Mouse (Mus musculus) heart, embryonic 11.5 days (tissue): ENCODE results near the gene Inhbc. TPM values are rescaled to one million over a fixed set of nuclear protein-coding genes. Genes with fewer than 3 reads are reported as not detected.

ENCODE experiments used
- ATAC-seq: fragments of 200-750 bp; cut with Nextera tagmentation; replicated peaks from 2 replicates; pipeline ENCODE4 v1.8.0; 2017; ENCODE audit warnings: moderate library complexity; ENCODE audit not compliant: insufficient number of reproducible peaks, low FRiP score, low TSS enrichment
- H3K27ac ChIP-seq: fragments of 300-500 bp; sonication (generic); 2 replicates; pipeline ENCODE4 v1.5.1; 2014; ENCODE audit warnings: mild to moderate bottlenecking, low read depth, low read length
- H3K27me3 ChIP-seq: fragments of 300-500 bp; sonication (generic); 2 replicates; pipeline ENCODE4 v1.6.1; 2014; ENCODE audit warnings: mild to moderate bottlenecking, low read length, mixed read lengths; ENCODE audit not compliant: control insufficient read depth, insufficient read depth
- H3K36me3 ChIP-seq: fragments of 300-500 bp; sonication (generic); 2 replicates; pipeline ENCODE4 v1.6.1; 2014; ENCODE audit warnings: mild to moderate bottlenecking, low read length, moderate library complexity, mixed read lengths; ENCODE audit not compliant: control insufficient read depth, insufficient read depth
- H3K4me1 ChIP-seq: fragments of 300-500 bp; sonication (generic); 2 replicates; pipeline ENCODE4 v1.6.1; 2014; ENCODE audit warnings: low read length; ENCODE audit not compliant: control insufficient read depth, insufficient read depth
- H3K4me2 ChIP-seq: fragments of 300-500 bp; sonication (generic); 2 replicates; pipeline ENCODE4 v1.6.1; 2014; ENCODE audit warnings: mild to moderate bottlenecking, moderate library complexity
- H3K4me3 ChIP-seq: fragments of 300-500 bp; sonication (generic); 2 replicates; pipeline ENCODE4 v1.5.1; 2014; ENCODE audit warnings: low read depth, low read length
- H3K9ac ChIP-seq: fragments of 300-500 bp; sonication (generic); 2 replicates; pipeline ENCODE4 v1.6.1; 2014; ENCODE audit warnings: mild to moderate bottlenecking, low read depth, low read length, moderate library complexity
- H3K9me3 ChIP-seq: fragments of 300-500 bp; sonication (generic); replicated peaks from 2 replicates; pipeline ENCODE4 v1.6.1; 2016; ENCODE audit warnings: low read length; ENCODE audit not compliant: control insufficient read depth
- WGBS: fragments of 180-500 bp; shearing (Covaris S2); extraction: QIAGEN DNeasy Blood & Tissue Kit; methylation state at CpG from one replicate; pipeline ENCODE4 v1.1.7; 2014; ENCODE audit not compliant: insufficient replicate concordance; 5-methylcytosine and 5-hydroxymethylcytosine counted together
- polyA plus RNA-seq: library from polyadenylated mRNA; unstranded; fragments of >200 nt; fragmentation: Nextera tagmentation; extraction: Ambion mirVana; gene quantifications from 2 replicates; pipeline ENCODE4 v1.2.1, GENCODE M21; 2014

Gene Inhbc
- polyA plus RNA-seq, 1 experiment from 2014 or later, result 0.19 TPM

DNA sequence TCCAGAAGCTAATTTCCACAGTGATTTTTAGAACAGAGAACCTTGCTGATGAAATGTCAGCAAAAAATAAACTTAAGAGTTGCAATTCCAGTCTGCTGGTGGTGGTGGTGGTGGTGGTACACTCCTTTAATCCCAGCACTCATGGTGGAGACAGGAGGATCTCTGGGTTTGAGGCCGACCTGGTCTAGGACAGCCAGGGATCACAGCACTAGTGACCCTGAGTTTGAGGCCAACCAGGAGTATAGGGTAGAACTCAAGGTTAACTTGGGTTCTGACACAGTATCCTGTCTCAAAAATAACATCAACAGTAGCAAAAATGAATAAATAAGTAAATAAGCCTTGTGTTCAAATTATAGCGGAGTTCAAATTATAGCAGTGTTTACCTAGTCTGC, 11.5 kb upstream of the Inhbc start:
- H3K4me1 ChIP-seq, result peaks cover 18% of the 10 kb centered on the region
- H3K9ac ChIP-seq, result peak overlapping the region; percentile 73
- no peaks in the 10 kb centered on the region for H3K27me3 ChIP-seq
- H3K4me2 ChIP-seq, result peak overlapping the region; percentile 62
- peak overlapping the region; percentile 60 for H3K4me3 ChIP-seq
- H3K27ac ChIP-seq, result peak overlapping the region; percentile 95
- no peak for ATAC-seq
- WGBS, result 50% methylated on average over 2 of the region's 2 CpGs
- no peaks in the 10 kb centered on the region for H3K36me3 ChIP-seq
- H3K9me3 ChIP-seq, result no peaks in the 10 kb centered on the region

DNA sequence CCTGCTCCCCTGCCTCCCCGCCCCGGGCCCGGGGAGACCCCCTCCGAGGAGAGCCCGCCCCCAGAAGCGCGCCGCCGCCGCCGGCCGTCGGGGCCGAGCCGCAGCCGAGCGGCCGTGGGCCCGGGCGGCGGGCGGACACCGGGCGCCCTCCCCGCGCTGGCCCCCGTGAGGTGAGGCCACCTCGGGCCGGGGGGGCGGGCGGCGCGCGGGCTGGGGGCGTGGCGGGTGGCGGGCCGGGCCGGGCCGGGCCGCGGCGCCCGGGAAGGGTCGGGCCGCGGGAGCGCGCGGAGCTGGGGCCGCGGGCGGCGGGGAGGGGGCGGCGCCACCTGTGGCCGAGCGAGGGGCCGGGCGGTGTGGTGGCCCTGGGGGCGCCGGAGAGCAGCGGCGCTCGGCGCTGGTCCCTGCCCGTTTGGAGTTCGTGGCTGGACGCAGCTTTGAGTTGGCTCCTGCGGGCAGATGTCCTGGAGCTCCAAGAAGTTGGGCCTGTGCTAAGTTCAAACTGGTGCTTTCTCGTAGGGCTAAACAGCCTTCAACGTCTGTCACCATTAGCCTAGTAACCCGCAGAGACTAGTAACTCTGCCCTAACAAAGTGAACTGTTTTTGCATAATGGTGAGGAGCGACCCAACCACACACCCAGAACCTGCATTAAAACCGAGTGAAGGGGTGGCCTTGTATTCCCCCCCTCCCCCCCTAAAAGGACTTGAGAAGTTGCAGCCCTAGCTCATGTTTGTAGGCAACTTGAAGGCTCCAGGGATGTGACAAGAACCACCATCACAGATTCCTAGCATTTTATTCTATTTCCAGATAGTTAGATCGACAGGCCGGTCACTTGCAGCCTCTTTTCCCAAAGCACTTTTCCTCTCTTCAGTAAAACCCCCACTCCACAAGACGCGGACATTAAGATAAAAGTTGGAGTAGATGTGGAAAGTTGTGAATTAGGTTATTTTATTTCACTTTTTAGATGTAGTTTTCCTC, 10.8 kb upstream of the Inhbc start:
- H3K27ac ChIP-seq, result peak overlapping the region; percentile 95
- H3K4me1 ChIP-seq, result peaks cover 18% of the 10 kb centered on the region
- no peaks in the 10 kb centered on the region for H3K27me3 ChIP-seq
- peak; percentile 86 for ATAC-seq
- peak overlapping the region; percentile 62 for H3K4me2 ChIP-seq
- H3K4me3 ChIP-seq, result peak overlapping the region; percentile 60
- 1% methylated on average over 30 of the region's 79 CpGs for WGBS
- peak overlapping the region; percentile 73 for H3K9ac ChIP-seq
- no peaks in the 10 kb centered on the region for H3K9me3 ChIP-seq
- no peaks in the 10 kb centered on the region for H3K36me3 ChIP-seq

DNA sequence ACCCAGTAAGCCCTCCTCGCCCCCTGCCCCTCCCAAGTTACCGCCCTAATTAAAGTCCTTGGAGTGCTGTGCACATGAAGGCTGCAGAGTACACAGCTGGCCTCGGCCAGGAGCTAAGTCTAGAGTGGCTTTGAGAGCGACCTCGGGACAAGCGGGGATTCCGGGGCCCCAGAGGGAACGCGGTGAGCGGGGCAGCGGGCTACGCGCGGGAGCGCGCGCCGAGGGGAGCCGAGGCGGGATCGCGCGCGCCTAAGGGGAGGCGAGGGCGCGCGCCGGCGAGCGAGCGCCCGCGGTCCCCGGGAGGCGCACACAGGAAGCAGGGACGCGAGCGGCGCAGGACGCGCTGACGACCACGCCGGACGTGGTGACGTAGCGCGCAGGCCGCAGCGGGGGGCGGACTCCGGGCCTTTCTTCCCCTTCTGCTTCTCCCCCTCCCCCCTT, 10.0 kb upstream of the Inhbc start, which contains the start of gene R3hdm2:
TSS of gene R3hdm2 (plus strand) at position 77 of the 441 bp plus-strand sequence.
- Histone ChIP-seq H3K4me3 (peak within 1 kb of the TSS; percentile 60), H3K4me2 (peak within 1 kb of the TSS; percentile 62), H3K36me3 (no peaks in the 10 kb centered on the region), H3K4me1 (peaks cover 15% of the 10 kb centered on the region), H3K27me3 (no peaks in the 10 kb centered on the region), H3K9me3 (no peaks in the 10 kb centered on the region), H3K9ac (peak within 1 kb of the TSS; percentile 73), H3K27ac (peak within 1 kb of the TSS; percentile 95)
- peak; percentile 95 for ATAC-seq
- WGBS, result under 1% methylated on average over 50 of the region's 53 CpGs

DNA sequence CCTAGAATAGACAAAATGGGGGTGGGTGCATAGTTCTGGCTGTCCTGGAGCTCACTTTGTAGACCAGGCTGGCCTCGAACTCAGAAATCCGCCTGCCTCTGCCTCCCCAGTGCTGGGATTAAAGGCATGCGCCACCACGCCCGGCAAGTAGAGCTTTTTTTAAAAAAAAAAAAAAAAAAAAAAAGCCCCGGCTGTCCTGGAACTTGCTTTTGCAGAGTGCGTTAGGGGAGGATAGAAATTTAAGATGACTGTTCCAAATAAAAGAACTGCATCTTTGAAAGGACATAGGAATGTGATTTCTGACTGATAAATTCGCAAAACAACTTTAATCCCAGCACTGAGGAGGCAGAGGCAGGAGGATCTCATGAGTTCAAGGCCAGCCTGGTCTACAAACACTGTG, 9.4 kb upstream of the Inhbc start:
- Histone ChIP-seq H3K4me1 (peaks cover 14% of the 10 kb centered on the region), H3K4me2 (peak overlapping the region; percentile 57), H3K9me3 (no peaks in the 10 kb centered on the region), H3K27me3 (no peaks in the 10 kb centered on the region), H3K36me3 (no peaks in the 10 kb centered on the region), H3K9ac (no peak overlapping the region), H3K27ac (no peak overlapping the region), H3K4me3 (peak overlapping the region; percentile 60)
- 87% methylated on average over 8 of the region's 8 CpGs for WGBS
- no peak for ATAC-seq

DNA sequence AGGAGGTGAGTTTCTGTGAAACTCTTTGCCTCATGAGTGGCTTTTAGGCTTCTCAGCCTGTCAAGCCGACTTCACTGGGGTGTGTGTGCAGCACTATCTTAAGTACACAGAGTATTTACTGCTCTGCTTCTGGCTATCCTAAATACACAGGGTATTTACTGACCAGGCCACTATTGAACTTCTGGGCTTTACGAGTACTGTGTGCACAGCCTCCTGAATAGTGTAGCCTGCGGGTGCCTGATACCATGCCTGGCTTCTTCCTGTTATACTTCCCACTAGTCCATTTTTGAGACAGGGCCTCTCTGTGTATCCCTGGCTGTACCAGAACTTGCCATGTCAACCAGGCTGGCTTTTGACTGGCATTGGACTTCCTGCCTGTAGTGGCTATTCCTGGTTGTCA, 7.5 kb upstream of the Inhbc start:
- ATAC-seq, result no peak
- Histone ChIP-seq H3K9ac (no peak overlapping the region), H3K27me3 (no peaks in the 10 kb centered on the region), H3K4me2 (no peak overlapping the region), H3K36me3 (no peaks in the 10 kb centered on the region), H3K4me3 (no peak overlapping the region), H3K9me3 (no peaks in the 10 kb centered on the region), H3K27ac (no peak overlapping the region), H3K4me1 (peaks cover 6% of the 10 kb centered on the region; the same call in 1 of the 2 replicates)
- WGBS, result 66% methylated on average over 3 of the region's 3 CpGs

DNA sequence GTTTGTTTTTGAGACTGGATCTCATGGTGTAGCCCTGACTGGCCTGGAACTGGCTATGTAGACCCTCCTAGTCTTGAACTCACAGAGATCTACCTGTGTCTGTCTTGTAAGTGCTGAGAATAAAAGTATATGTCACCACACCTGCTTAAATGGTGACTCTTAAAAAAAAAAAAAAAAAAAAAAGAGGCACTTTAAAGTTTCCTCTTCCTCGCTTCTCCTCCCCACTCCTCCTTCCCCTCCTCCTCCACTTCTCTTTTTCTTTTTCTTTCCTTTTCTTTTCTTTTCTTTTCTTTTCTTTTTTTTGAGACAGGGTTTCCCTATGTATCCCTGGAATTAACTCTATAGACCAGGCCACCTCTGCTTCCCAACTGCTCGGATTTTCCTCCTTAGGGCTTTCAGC, 792 bp upstream of the Inhbc start:
- Histone ChIP-seq H3K27ac (no peak overlapping the region), H3K36me3 (no peaks in the 10 kb centered on the region), H3K27me3 (no peaks in the 10 kb centered on the region), H3K4me3 (no peak overlapping the region), H3K4me2 (no peak overlapping the region), H3K4me1 (no peaks in the 10 kb centered on the region), H3K9me3 (no peaks in the 10 kb centered on the region), H3K9ac (no peak overlapping the region)
- no peak for ATAC-seq
- 79% methylated on average over 2 of the region's 2 CpGs for WGBS

DNA sequence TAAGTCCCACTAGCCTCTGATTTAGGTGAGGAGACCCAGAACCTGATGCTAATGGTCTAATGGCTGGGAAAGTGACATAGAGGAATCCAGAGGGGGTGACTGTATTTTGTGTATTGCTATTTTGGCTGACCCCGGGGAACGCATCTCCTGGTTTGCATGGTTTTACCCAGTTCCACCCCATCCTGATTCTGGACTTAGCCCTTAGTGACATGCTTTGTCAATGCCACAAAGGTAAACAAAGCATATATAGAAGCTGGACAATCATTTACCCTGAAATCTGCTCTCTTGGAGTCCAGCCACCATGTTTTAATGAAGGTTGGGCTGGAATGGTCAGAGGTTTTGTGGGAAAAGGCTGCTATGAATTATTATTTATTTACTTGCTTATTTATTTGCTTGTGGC, 2.0 kb downstream of the Inhbc start:
- no peak overlapping the region for H3K9ac ChIP-seq
- no peak overlapping the region for H3K4me3 ChIP-seq
- H3K27ac ChIP-seq, result no peak overlapping the region
- H3K36me3 ChIP-seq, result no peaks in the 10 kb centered on the region
- H3K4me2 ChIP-seq, result no peak overlapping the region
- no peaks in the 10 kb centered on the region for H3K4me1 ChIP-seq
- H3K27me3 ChIP-seq, result no peaks in the 10 kb centered on the region
- no peaks in the 10 kb centered on the region for H3K9me3 ChIP-seq
- WGBS, result 79% methylated on average over 2 of the region's 2 CpGs
- ATAC-seq, result no peak

DNA sequence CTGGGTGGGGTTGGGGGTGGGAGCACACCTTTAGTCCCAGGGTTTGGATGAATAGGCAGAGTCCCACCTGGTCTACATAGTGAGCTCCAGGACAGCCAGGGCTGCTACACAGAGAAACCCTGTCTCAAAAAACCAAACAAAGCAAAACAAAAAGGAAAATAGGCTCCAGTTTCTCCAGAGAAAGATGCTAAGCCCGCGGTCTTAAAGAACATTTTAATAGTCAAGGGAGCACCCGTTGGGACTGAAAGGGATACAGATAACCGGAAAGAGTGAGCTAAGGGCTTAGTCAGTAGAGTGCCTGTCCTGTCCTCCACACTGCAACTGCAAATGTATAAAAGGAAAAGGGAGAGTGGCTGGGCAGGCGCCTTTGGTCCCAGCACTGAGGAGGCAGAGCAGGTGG, 3.1 kb downstream of the Inhbc start:
- H3K4me1 ChIP-seq, result no peaks in the 10 kb centered on the region
- no peak overlapping the region for H3K9ac ChIP-seq
- no peaks in the 10 kb centered on the region for H3K27me3 ChIP-seq
- H3K27ac ChIP-seq, result no peak overlapping the region
- H3K9me3 ChIP-seq, result no peaks in the 10 kb centered on the region
- H3K36me3 ChIP-seq, result no peaks in the 10 kb centered on the region
- no peak overlapping the region for H3K4me3 ChIP-seq
- 68% methylated on average over 5 of the region's 5 CpGs for WGBS
- no peak for ATAC-seq
- H3K4me2 ChIP-seq, result no peak overlapping the region
